Mouse (Mus musculus): ENCODE results near the gene Usp45. TPM values are rescaled to one million over a fixed set of nuclear protein-coding genes. Genes with fewer than 3 reads are reported as not detected.

Gene Usp45
- total RNA-seq, 2 experiments from 2014 or later: 16.2 to 18.9 TPM

Other genes starting within 250 kb of the Usp45 start
- not detected for gene Prdm13, start 81.2 kb upstream of the Usp45 start, total RNA-seq (2021)
- 10 to 100 TPM; 10.3 to 10.5 TPM for gene Ccnc, start 39.5 kb upstream of the Usp45 start, total RNA-seq (2021)
- gene Tstd3, start 56 bp downstream of the Usp45 start, total RNA-seq (2021): 10 to 100 TPM; 11.1 to 11.4 TPM
- 10 to 100 TPM; 34.2 to 38.9 TPM for gene Pnisr, start 80.4 kb downstream of the Usp45 start, total RNA-seq (2021)
- gene Coq3, start 112.5 kb downstream of the Usp45 start, total RNA-seq (2021): 10 to 100 TPM; 13.7 to 16.4 TPM
- under 1 TPM; 0.54 to 0.81 TPM for gene Faxc, start 164.2 kb downstream of the Usp45 start, total RNA-seq (2021)

Measured in gastrocnemius, postnatal 36 days (tissue).